Mouse (Mus musculus) stomach, embryonic 16.5 days (tissue): ENCODE data around the gene Inpp5b. TPM values are rescaled to one million over a fixed set of nuclear protein-coding genes. Genes with fewer than 3 reads are reported as not detected.
A peak's percentile ranks its signal among the peaks of the same experiment; 100 is the strongest.

Experiments
- ATAC-seq: fragments of 200-750 bp; cut with Nextera tagmentation; 2 replicates; pipeline ENCODE4 v1.8.0; 2017; ENCODE audit warnings: moderate number of reproducible peaks, moderate TSS enrichment; ENCODE audit not compliant: insufficient read depth, low FRiP score
- H3K27ac ChIP-seq: fragments of 300-500 bp; sonication (generic); 2 replicates; pipeline ENCODE4 v1.5.1; 2014; ENCODE audit warnings: low read length
- H3K27me3 ChIP-seq: fragments of 300-500 bp; sonication (generic); 2 replicates; pipeline ENCODE4 v1.6.1; 2014; ENCODE audit warnings: low read length, control low read depth, mixed read lengths; ENCODE audit not compliant: control insufficient read depth, insufficient read depth
- H3K36me3 ChIP-seq: fragments of 300-500 bp; sonication (generic); 2 replicates; pipeline ENCODE4 v1.6.1; 2014; ENCODE audit warnings: low read length; ENCODE audit not compliant: control insufficient read depth, insufficient read depth
- H3K4me1 ChIP-seq: fragments of 300-500 bp; sonication (generic); 2 replicates; pipeline ENCODE4 v1.6.1; 2014; ENCODE audit warnings: low read length, control low read depth, mixed read lengths; ENCODE audit not compliant: control insufficient read depth, insufficient read depth
- H3K4me2 ChIP-seq: fragments of 300-500 bp; sonication (generic); 2 replicates; pipeline ENCODE4 v1.6.1; 2014; ENCODE audit warnings: low read depth, low read length, mixed read lengths
- H3K4me3 ChIP-seq: fragments of 300-500 bp; sonication (generic); replicated peaks from 2 replicates; pipeline ENCODE4 v1.5.1; 2014; ENCODE audit warnings: mild to moderate bottlenecking, low read length
- H3K9ac ChIP-seq: fragments of 300-500 bp; sonication (generic); 2 replicates; pipeline ENCODE4 v1.6.1; 2014; ENCODE audit warnings: low read length
- H3K9me3 ChIP-seq: fragments of 300-500 bp; sonication (generic); replicated peaks from 2 replicates; pipeline ENCODE4 v1.6.1; 2016; ENCODE audit warnings: low read length, control low read depth; ENCODE audit not compliant: control insufficient read depth
- WGBS: fragments of 180-500 bp; shearing (Covaris S2); extraction: QIAGEN DNeasy Blood & Tissue Kit; methylation state at CpG from one replicate; pipeline ENCODE4 v1.1.7; 2014; 5-methylcytosine and 5-hydroxymethylcytosine counted together
- polyA plus RNA-seq: library from polyadenylated mRNA; unstranded; fragments of >200 nt; fragmentation: Nextera tagmentation; extraction: Ambion mirVana; gene quantifications from 2 replicates; pipeline ENCODE4 v1.2.1, GENCODE M21; 2015

The Inpp5b gene
- polyA plus RNA-seq, 1 experiment from 2014 or later, result 33.0 TPM

GRCm38 (mm10) chr4:124801552-124802308, 60.1 kb downstream of the Inpp5b start, which contains the start of gene Mtf1:
Gene Mtf1 (plus strand): TSS chr4:124802104.
- Histone ChIP-seq H3K9ac (peak within 1 kb of the TSS; percentile 94), H3K4me2 (peak within 1 kb of the TSS; percentile 87), H3K4me1 (peaks cover 9% of the 10 kb centered on the region), H3K27ac (peak within 1 kb of the TSS; percentile 98), H3K4me3 (peak within 1 kb of the TSS; percentile 96), H3K9me3 (no peaks in the 10 kb centered on the region), H3K27me3 (no peaks in the 10 kb centered on the region), H3K36me3 (no peaks in the 10 kb centered on the region)
- peak; percentile 73 for ATAC-seq
- 3% methylated on average over 21 of the region's 21 CpGs for WGBS

- peaks cover 9% of the 10 kb centered on the region for H3K4me1 ChIP-seq
- H3K27ac ChIP-seq, result peak overlapping the region; percentile 98
- no peaks in the 10 kb centered on the region for H3K27me3 ChIP-seq
- H3K9me3 ChIP-seq, result no peaks in the 10 kb centered on the region
- WGBS, result 1% methylated on average over 53 of the region's 53 CpGs
- ATAC-seq, result peak; percentile 99
- peak overlapping the region; percentile 87 for H3K4me2 ChIP-seq
- no peaks in the 10 kb centered on the region for H3K36me3 ChIP-seq
- H3K9ac ChIP-seq, result peak overlapping the region; percentile 94
- H3K4me3 ChIP-seq, result peak overlapping the region; percentile 96
Observed at GRCm38 (mm10) chr4:124802309-124803260, 60.9 kb downstream of the Inpp5b start.

GRCm38 (mm10) chr4:124803406-124803805, 61.8 kb downstream of the Inpp5b start:
- no peak for ATAC-seq
- no peak overlapping the region for H3K27ac ChIP-seq
- H3K9ac ChIP-seq, result peak overlapping the region; percentile 94
- 66% methylated on average over 6 of the region's 6 CpGs for WGBS
- peak overlapping the region; percentile 96 for H3K4me3 ChIP-seq
- H3K36me3 ChIP-seq, result no peaks in the 10 kb centered on the region
- H3K4me2 ChIP-seq, result peak overlapping the region; percentile 87
- no peaks in the 10 kb centered on the region for H3K9me3 ChIP-seq
- peaks cover 9% of the 10 kb centered on the region for H3K4me1 ChIP-seq
- no peaks in the 10 kb centered on the region for H3K27me3 ChIP-seq

GRCm38 (mm10) chr4:124808511-124808910, 66.9 kb downstream of the Inpp5b start:
- no peak overlapping the region for H3K4me2 ChIP-seq
- no peak for ATAC-seq
- H3K27me3 ChIP-seq, result no peaks in the 10 kb centered on the region
- H3K36me3 ChIP-seq, result no peaks in the 10 kb centered on the region
- 75% methylated on average over 5 of the region's 5 CpGs for WGBS
- no peak overlapping the region for H3K27ac ChIP-seq
- H3K9ac ChIP-seq, result no peak overlapping the region
- H3K4me1 ChIP-seq, result peaks cover 2% of the 10 kb centered on the region
- no peaks in the 10 kb centered on the region for H3K9me3 ChIP-seq
- H3K4me3 ChIP-seq, result no peak overlapping the region

GRCm38 (mm10) chr4:124809136-124809883, 67.7 kb downstream of the Inpp5b start:
- WGBS, result 82% methylated on average over 9 of the region's 9 CpGs
- H3K27ac ChIP-seq, result no peak overlapping the region

GRCm38 (mm10) chr4:124810056-124810455, 68.4 kb downstream of the Inpp5b start:
- no peak for ATAC-seq
- 82% methylated on average over 7 of the region's 7 CpGs for WGBS
- H3K4me3 ChIP-seq, result no peak overlapping the region
- no peak overlapping the region for H3K4me2 ChIP-seq
- H3K4me1 ChIP-seq, result no peaks in the 10 kb centered on the region
- no peak overlapping the region for H3K9ac ChIP-seq
- no peaks in the 10 kb centered on the region for H3K36me3 ChIP-seq
- no peak overlapping the region for H3K27ac ChIP-seq
- H3K27me3 ChIP-seq, result no peaks in the 10 kb centered on the region
- no peaks in the 10 kb centered on the region for H3K9me3 ChIP-seq

More at GRCm38 (mm10) chr4:124809136-124809883, 67.7 kb downstream of the Inpp5b start:
- Histone ChIP-seq H3K4me2 (no peak overlapping the region), H3K9ac (no peak overlapping the region), H3K4me3 (no peak overlapping the region), H3K36me3 (no peaks in the 10 kb centered on the region), H3K4me1 (no peaks in the 10 kb centered on the region), H3K9me3 (no peaks in the 10 kb centered on the region), H3K27me3 (no peaks in the 10 kb centered on the region)
- ATAC-seq, result no peak

- Histone ChIP-seq H3K27me3 (no peaks in the 10 kb centered on the region), H3K4me2 (no peak overlapping the region), H3K36me3 (no peaks in the 10 kb centered on the region), H3K27ac (no peak overlapping the region), H3K9ac (no peak overlapping the region), H3K4me3 (no peak overlapping the region), H3K9me3 (no peaks in the 10 kb centered on the region), H3K4me1 (no peaks in the 10 kb centered on the region)
- 68% methylated on average over 9 of the region's 9 CpGs for WGBS
- ATAC-seq, result no peak
Observed at GRCm38 (mm10) chr4:124811347-124811975, 69.8 kb downstream of the Inpp5b start.

GRCm38 (mm10) chr4:124815901-124816300, 74.3 kb downstream of the Inpp5b start:
- H3K9me3 ChIP-seq, result no peaks in the 10 kb centered on the region
- no peak overlapping the region for H3K4me3 ChIP-seq
- no peaks in the 10 kb centered on the region for H3K27me3 ChIP-seq
- ATAC-seq, result no peak
- 92% methylated on average over 11 of the region's 11 CpGs for WGBS
- peaks cover 5% of the 10 kb centered on the region; the same call in 1 of the 2 replicates for H3K36me3 ChIP-seq
- H3K9ac ChIP-seq, result no peak overlapping the region
- H3K27ac ChIP-seq, result no peak overlapping the region
- no peak overlapping the region for H3K4me2 ChIP-seq
- peaks cover 4% of the 10 kb centered on the region; the same call in 1 of the 2 replicates for H3K4me1 ChIP-seq
